Mouse (Mus musculus) heart, embryonic 15.5 days (tissue): Measurements from ENCODE around the gene Pla1a. TPM values are rescaled to one million over a fixed set of nuclear protein-coding genes. Genes with fewer than 3 reads are reported as not detected.
A peak's percentile ranks its signal among the peaks of the same experiment; 100 is the strongest.

Experiments
- ATAC-seq: fragments of 200-750 bp; cut with Nextera tagmentation; replicated peaks from 2 replicates; pipeline ENCODE4 v1.8.0; 2017; ENCODE audit warnings: low read depth, moderate TSS enrichment; ENCODE audit not compliant: insufficient number of reproducible peaks, insufficient read depth, low FRiP score
- H3K27ac ChIP-seq: fragments of 300-500 bp; sonication (generic); 2 replicates; pipeline ENCODE4 v1.5.1; 2015; ENCODE audit warnings: mild to moderate bottlenecking, inconsistent platforms
- H3K27me3 ChIP-seq: fragments of 300-500 bp; sonication (generic); 2 replicates; pipeline ENCODE4 v1.6.1; 2015; ENCODE audit warnings: inconsistent platforms
- H3K36me3 ChIP-seq: fragments of 300-500 bp; sonication (generic); 2 replicates; pipeline ENCODE4 v1.6.1; 2015; ENCODE audit warnings: mild to moderate bottlenecking, inconsistent platforms
- H3K4me1 ChIP-seq: fragments of 300-500 bp; sonication (generic); replicated peaks from 2 replicates; pipeline ENCODE4 v1.6.1; 2015; ENCODE audit warnings: inconsistent platforms
- H3K4me2 ChIP-seq: fragments of 300-500 bp; sonication (generic); 2 replicates; pipeline ENCODE4 v1.6.1; 2015; ENCODE audit warnings: inconsistent platforms, mild to moderate bottlenecking, moderate library complexity
- H3K4me3 ChIP-seq: fragments of 300-500 bp; sonication (generic); 2 replicates; pipeline ENCODE4 v1.5.1; 2015; ENCODE audit warnings: mild to moderate bottlenecking, inconsistent platforms
- H3K9ac ChIP-seq: fragments of 300-500 bp; sonication (generic); 2 replicates; pipeline ENCODE4 v1.6.1; 2015; ENCODE audit warnings: mild to moderate bottlenecking, inconsistent platforms
- H3K9me3 ChIP-seq: fragments of 300-500 bp; sonication (generic); replicated peaks from 2 replicates; pipeline ENCODE4 v1.6.1; 2016; ENCODE audit warnings: inconsistent platforms
- WGBS: fragments of 180-500 bp; shearing (Covaris S2); methylation state at CpG from one replicate; pipeline ENCODE4 v1.1.7; 2015; ENCODE audit warnings: mixed read lengths; 5-methylcytosine and 5-hydroxymethylcytosine counted together
- polyA plus RNA-seq: library from polyadenylated mRNA; unstranded; fragments of >200 nt; fragmentation: Nextera tagmentation; extraction: Ambion mirVana; gene quantifications from 2 replicates; pipeline ENCODE4 v1.2.1, GENCODE M21; 2015

Pla1a gene
- polyA plus RNA-seq, 1 experiment from 2014 or later, result 2.8 TPM

- 76% methylated on average over 2 of the region's 2 CpGs for WGBS
Measured at GRCm38 (mm10) chr16:38425374-38425773, 7.6 kb downstream of the Pla1a start.

GRCm38 (mm10) chr16:38414953-38415352 lies 18.0 kb downstream of the Pla1a start:
- Histone ChIP-seq H3K9me3 (no peaks in the 10 kb centered on the region), H3K4me2 (no peak overlapping the region), H3K4me3 (no peak overlapping the region), H3K36me3 (no peaks in the 10 kb centered on the region), H3K9ac (no peak overlapping the region), H3K4me1 (no peaks in the 10 kb centered on the region), H3K27ac (no peak overlapping the region), H3K27me3 (no peaks in the 10 kb centered on the region)
- WGBS, result 79% methylated on average over 7 of the region's 7 CpGs
- no peak for ATAC-seq

More at GRCm38 (mm10) chr16:38425374-38425773, 7.6 kb downstream of the Pla1a start:
- H3K27me3 ChIP-seq, result no peaks in the 10 kb centered on the region
- no peak overlapping the region for H3K4me2 ChIP-seq
- H3K9ac ChIP-seq, result no peak overlapping the region
- H3K9me3 ChIP-seq, result no peaks in the 10 kb centered on the region
- no peak overlapping the region for H3K27ac ChIP-seq
- no peak overlapping the region for H3K4me3 ChIP-seq
- no peak for ATAC-seq
- no peaks in the 10 kb centered on the region for H3K36me3 ChIP-seq
- no peaks in the 10 kb centered on the region for H3K4me1 ChIP-seq

- Histone ChIP-seq H3K4me3 (no peak overlapping the region), H3K36me3 (no peaks in the 10 kb centered on the region), H3K27ac (no peak overlapping the region), H3K9me3 (no peaks in the 10 kb centered on the region), H3K4me1 (0 out of 2 replicates have a peak, but pooled peaks cover 4% of the 10 kb centered on the region), H3K27me3 (no peaks in the 10 kb centered on the region), H3K4me2 (no peak overlapping the region), H3K9ac (no peak overlapping the region)
- WGBS, result 99% methylated on average over 8 of the region's 8 CpGs
- ATAC-seq, result no peak
Measured at GRCm38 (mm10) chr16:38408416-38408815, 24.5 kb downstream of the Pla1a start.

- no peak overlapping the region for H3K4me3 ChIP-seq
- WGBS, result 28% methylated on average over 5 of the region's 5 CpGs
- no peak for ATAC-seq
- no peaks in the 10 kb centered on the region for H3K27me3 ChIP-seq
- no peak overlapping the region for H3K27ac ChIP-seq
- H3K9ac ChIP-seq, result no peak overlapping the region
- no peaks in the 10 kb centered on the region for H3K9me3 ChIP-seq
- H3K4me1 ChIP-seq, result 0 out of 2 replicates have a peak, but pooled peaks cover 4% of the 10 kb centered on the region
- no peak overlapping the region for H3K4me2 ChIP-seq
- no peaks in the 10 kb centered on the region for H3K36me3 ChIP-seq
Measured at GRCm38 (mm10) chr16:38407584-38407983, 25.4 kb downstream of the Pla1a start.

- H3K27me3 ChIP-seq, result no peaks in the 10 kb centered on the region
- no peak overlapping the region for H3K9ac ChIP-seq
- H3K4me1 ChIP-seq, result 0 out of 2 replicates have a peak, but pooled peaks cover 4% of the 10 kb centered on the region
- no peak overlapping the region for H3K4me2 ChIP-seq
- no peak for ATAC-seq
- no peak overlapping the region for H3K27ac ChIP-seq
- H3K4me3 ChIP-seq, result no peak overlapping the region
- no peaks in the 10 kb centered on the region for H3K9me3 ChIP-seq
- WGBS, result 64% methylated on average over 6 of the region's 6 CpGs
- H3K36me3 ChIP-seq, result no peaks in the 10 kb centered on the region
Measured at GRCm38 (mm10) chr16:38406708-38407107, 26.2 kb downstream of the Pla1a start.

- H3K9ac ChIP-seq, result no peak overlapping the region
- no peaks in the 10 kb centered on the region for H3K27me3 ChIP-seq
- no peak for ATAC-seq
- 49% methylated on average over 5 of the region's 5 CpGs for WGBS
- H3K4me3 ChIP-seq, result no peak overlapping the region
- no peak overlapping the region for H3K4me2 ChIP-seq
- no peaks in the 10 kb centered on the region for H3K36me3 ChIP-seq
- no peaks in the 10 kb centered on the region for H3K9me3 ChIP-seq
- H3K27ac ChIP-seq, result no peak overlapping the region
- 0 out of 2 replicates have a peak, but pooled peaks cover 4% of the 10 kb centered on the region for H3K4me1 ChIP-seq
Measured at GRCm38 (mm10) chr16:38406293-38406692, 26.7 kb downstream of the Pla1a start.

GRCm38 (mm10) chr16:38403639-38404038 lies 29.3 kb downstream of the Pla1a start:
- H3K4me3 ChIP-seq, result no peak overlapping the region

GRCm38 (mm10) chr16:38401468-38401867 lies 31.5 kb downstream of the Pla1a start:
- H3K27me3 ChIP-seq, result no peaks in the 10 kb centered on the region
- peaks cover 14% of the 10 kb centered on the region for H3K4me1 ChIP-seq
- H3K9ac ChIP-seq, result no peak overlapping the region
- H3K27ac ChIP-seq, result no peak overlapping the region
- no peak overlapping the region for H3K4me2 ChIP-seq
- 77% methylated on average over 6 of the region's 6 CpGs for WGBS
- no peak for ATAC-seq
- H3K4me3 ChIP-seq, result no peak overlapping the region
- H3K9me3 ChIP-seq, result no peaks in the 10 kb centered on the region
- no peaks in the 10 kb centered on the region for H3K36me3 ChIP-seq

More at GRCm38 (mm10) chr16:38403639-38404038, 29.3 kb downstream of the Pla1a start:
- no peaks in the 10 kb centered on the region for H3K27me3 ChIP-seq
- peaks cover 15% of the 10 kb centered on the region for H3K4me1 ChIP-seq
- no peaks in the 10 kb centered on the region for H3K9me3 ChIP-seq
- WGBS, result 83% methylated on average over 7 of the region's 7 CpGs
- no peaks in the 10 kb centered on the region for H3K36me3 ChIP-seq
- no peak overlapping the region for H3K4me2 ChIP-seq
- H3K9ac ChIP-seq, result no peak overlapping the region
- ATAC-seq, result no peak
- no peak overlapping the region for H3K27ac ChIP-seq

- Histone ChIP-seq H3K4me1 (peaks cover 24% of the 10 kb centered on the region), H3K9ac (0 out of 2 replicates have a peak overlapping the region, but pooled peaks have one; percentile 35), H3K27ac (no peak overlapping the region), H3K4me2 (peak overlapping the region; percentile 59), H3K27me3 (no peaks in the 10 kb centered on the region), H3K36me3 (no peaks in the 10 kb centered on the region), H3K9me3 (no peaks in the 10 kb centered on the region), H3K4me3 (peak overlapping the region; percentile 29)
- ATAC-seq, result no peak
- 76% methylated on average over 9 of the region's 9 CpGs for WGBS
Measured at GRCm38 (mm10) chr16:38400311-38400960, 32.5 kb downstream of the Pla1a start.

GRCm38 (mm10) chr16:38399531-38400231 lies 33.3 kb downstream of the Pla1a start:
- 16% methylated on average over 17 of the region's 17 CpGs for WGBS

GRCm38 (mm10) chr16:38399076-38399475 lies 33.9 kb downstream of the Pla1a start:
- Histone ChIP-seq H3K4me1 (peaks cover 27% of the 10 kb centered on the region), H3K9me3 (no peaks in the 10 kb centered on the region), H3K4me2 (peak overlapping the region; percentile 59), H3K9ac (0 out of 2 replicates have a peak overlapping the region, but pooled peaks have one; percentile 35), H3K27ac (peak overlapping the region; percentile 26; the same call in 1 of the 2 replicates), H3K27me3 (no peaks in the 10 kb centered on the region), H3K4me3 (peak overlapping the region; percentile 29; the same call in 1 of the 2 replicates), H3K36me3 (no peaks in the 10 kb centered on the region)
- 81% methylated on average over 3 of the region's 3 CpGs for WGBS
- ATAC-seq, result no peak

More at GRCm38 (mm10) chr16:38399531-38400231, 33.3 kb downstream of the Pla1a start:
- no peaks in the 10 kb centered on the region for H3K9me3 ChIP-seq
- peak overlapping the region; percentile 29 for H3K4me3 ChIP-seq
- H3K9ac ChIP-seq, result peak overlapping the region; percentile 35
- peak overlapping the region; percentile 59 for H3K4me2 ChIP-seq
- peaks cover 27% of the 10 kb centered on the region for H3K4me1 ChIP-seq
- H3K36me3 ChIP-seq, result no peaks in the 10 kb centered on the region
- H3K27me3 ChIP-seq, result no peaks in the 10 kb centered on the region
- peak; percentile 68; the same call in 1 of the 2 replicates for ATAC-seq
- peak overlapping the region; percentile 26; the same call in 1 of the 2 replicates for H3K27ac ChIP-seq
